Mouse (Mus musculus): ENCODE data around the gene Fgd2.

GRCm38 (mm10) chr17:29346496-29347125 lies 14.1 kb upstream of the Fgd2 start:
- TF ChIP-seq CTCF (IDR thresholded peaks at IDR 0.05; ENCODE audit: extremely low read depth, insufficient read depth, insufficient read length, insufficient replicate concordance) (no peak), POLR2A (IDR thresholded peaks at IDR 0.05; ENCODE audit: low read depth, low read length) (no peak)
